Mouse (Mus musculus) cerebellum, adult 2 months (tissue): ENCODE data around the gene Hcst.

Experiments
- CTCF ChIP-seq: fragments of 200-500 bp; IDR thresholded peaks from 2 replicates; pipeline ENCODE4 v1.5.1; 2011; ENCODE audit warnings: low read depth, mild to moderate bottlenecking, control low read depth, low read length, moderate library complexity, borderline replicate concordance; ENCODE audit not compliant: insufficient read depth
- POLR2A ChIP-seq: fragments of 200-500 bp; IDR thresholded peaks from 2 replicates; pipeline ENCODE4 v1.6.1; 2011; ENCODE audit warnings: low read length, control low read depth, borderline replicate concordance; ENCODE audit not compliant: insufficient read depth

DNA sequence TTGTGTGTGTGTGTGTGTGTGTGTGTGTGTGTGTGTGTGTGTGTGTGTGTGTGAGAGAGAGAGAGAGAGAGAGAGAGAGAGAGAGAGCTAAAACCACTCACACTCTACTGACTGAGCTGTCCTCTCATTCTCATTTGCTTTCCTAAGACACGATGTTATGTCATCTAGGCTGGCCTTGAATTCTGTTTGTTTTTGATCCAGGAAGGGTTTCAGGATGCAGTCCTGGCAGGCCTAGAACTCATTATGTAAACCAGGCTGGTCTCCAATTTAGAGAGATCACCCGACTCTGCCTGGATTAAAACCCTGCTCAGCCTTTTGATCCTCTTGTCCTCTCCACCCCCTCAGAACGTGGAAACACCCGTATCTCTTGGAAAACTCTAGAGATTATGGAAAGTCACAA is 44.3 kb upstream of the Hcst start:
- no peak for TF ChIP-seq CTCF
- no peak for TF ChIP-seq POLR2A
